Mouse (Mus musculus) thymus, postnatal 10 days (tissue): ENCODE data around the gene Cspg4.
"Not testable (repeated sequence)": the region's sequence is repeated elsewhere in the genome, so short reads cannot be mapped to it uniquely, and the experiment has no call there.

Source experiments
- DNase-seq, 2 experiments: peaks; one replicate each; pipeline ENCODE4 v3.0.0; 2021; ENCODE audit warnings: low spot score in 2 of 2

Gene Cspg4

GRCm38 (mm10) chr9:56926387-56926786 is 61.6 kb downstream of the Cspg4 start:
- DNase-seq, result no peak

- peak; percentile 17 to 34 for DNase-seq
Measured at GRCm38 (mm10) chr9:56927191-56928012, 62.6 kb downstream of the Cspg4 start.

DNA sequence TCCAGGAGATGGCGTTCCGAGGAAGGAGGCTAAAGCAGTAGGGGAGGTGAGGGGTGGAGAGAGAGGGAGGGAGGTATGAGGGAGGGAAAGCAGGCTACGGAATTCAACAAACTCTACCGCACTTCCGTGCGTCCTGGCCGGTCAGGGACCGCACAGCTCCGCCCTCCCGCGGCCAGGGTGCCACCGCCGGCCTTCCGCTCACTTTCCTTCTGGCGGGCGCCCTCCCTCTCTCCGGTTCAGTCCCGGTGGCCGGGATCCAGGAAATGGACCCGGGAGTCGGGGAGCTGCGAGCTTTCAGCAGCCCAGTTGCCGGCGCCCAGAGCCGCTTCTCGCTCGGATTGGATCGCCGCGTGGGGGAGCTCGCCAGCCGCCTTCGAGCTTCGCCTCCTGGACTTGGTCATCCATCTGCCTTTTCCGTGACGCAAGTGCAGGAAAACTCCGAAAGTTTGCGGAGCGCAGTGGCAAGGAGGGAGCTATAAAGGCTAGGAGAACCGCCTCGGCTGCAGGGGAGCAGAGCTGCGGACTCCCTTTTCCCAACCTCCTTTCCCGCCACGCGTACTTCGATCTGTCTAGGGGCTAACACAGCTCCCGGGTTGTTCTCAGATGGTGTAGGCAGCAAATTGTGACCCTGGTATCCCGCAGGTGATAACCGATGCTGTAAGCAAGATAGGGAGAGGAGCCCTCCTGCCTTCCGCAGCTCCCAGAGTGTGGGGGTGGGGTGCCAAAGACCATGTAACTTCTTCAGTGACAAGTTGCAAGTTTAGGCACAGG is 63.4 kb downstream of the Cspg4 start, which contains the start of gene Snx33:
TSS of gene Snx33 (minus strand) at position 331 of the 771 bp plus-strand sequence.
- DNase-seq, result peak; percentile 68 to 82

DNA sequence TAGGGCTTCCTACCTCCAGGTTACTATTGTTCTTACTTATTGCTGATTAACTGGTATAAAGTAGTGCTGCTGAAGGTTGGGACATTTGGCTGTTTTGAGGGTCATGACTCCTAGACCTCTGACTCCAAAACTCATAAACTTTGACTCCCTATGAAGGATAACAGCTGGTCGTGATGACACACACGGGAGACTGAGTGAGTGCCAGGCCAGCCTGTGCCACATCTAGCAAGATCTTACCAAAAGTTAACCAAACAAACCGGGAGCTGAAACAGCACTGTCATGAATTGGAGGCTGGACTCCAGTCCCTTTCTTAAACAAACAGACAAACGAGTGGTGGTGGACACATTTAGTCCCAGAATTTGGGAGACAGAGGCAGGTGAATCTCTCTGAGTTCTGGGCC is 64.7 kb downstream of the Cspg4 start:
- DNase-seq, result no peak

DNA sequence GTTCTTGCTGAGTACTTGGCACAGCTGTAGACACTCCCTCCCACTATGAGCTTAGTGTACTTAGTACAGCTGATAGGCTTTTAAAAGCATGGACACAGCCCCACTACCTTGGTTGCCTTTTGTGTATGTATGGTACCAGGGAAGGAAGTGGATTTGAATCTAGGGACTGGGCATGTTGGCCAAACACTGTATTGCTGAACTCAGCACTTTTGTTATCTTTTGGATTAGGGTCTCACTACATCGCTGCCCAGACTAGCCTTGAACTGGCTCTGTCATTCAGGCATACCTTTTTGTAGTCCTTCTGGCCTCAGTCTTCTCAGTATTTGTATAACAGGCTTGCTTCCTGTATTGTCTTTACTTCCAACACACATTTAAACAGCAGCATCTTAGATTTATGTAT is 65.7 kb downstream of the Cspg4 start:
- DNase-seq, result no peak

DNA sequence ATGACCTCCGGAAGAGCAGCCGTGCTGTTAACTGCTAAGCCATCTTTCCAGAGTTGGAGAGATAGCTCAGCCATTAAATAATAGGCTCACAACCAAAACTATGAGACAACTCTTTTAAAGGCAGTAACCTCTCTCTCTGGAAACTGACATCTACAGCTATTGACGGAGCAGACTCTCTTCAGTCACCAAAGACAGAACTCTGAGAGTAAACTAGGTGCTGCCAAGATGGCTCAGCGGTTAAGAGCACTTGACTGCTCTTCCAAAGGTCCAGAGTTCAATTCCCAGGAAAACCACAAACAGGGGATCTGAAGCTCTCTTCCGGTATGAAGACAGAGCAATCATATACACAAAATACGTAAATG is 72.0 kb downstream of the Cspg4 start:
- no peak for DNase-seq

- DNase-seq, result peak; percentile 88 to 90
Measured at GRCm38 (mm10) chr9:56937223-56938160, 72.7 kb downstream of the Cspg4 start, which contains the start of gene Imp3. Gene Imp3 (plus strand): TSS chr9:56937475.

DNA sequence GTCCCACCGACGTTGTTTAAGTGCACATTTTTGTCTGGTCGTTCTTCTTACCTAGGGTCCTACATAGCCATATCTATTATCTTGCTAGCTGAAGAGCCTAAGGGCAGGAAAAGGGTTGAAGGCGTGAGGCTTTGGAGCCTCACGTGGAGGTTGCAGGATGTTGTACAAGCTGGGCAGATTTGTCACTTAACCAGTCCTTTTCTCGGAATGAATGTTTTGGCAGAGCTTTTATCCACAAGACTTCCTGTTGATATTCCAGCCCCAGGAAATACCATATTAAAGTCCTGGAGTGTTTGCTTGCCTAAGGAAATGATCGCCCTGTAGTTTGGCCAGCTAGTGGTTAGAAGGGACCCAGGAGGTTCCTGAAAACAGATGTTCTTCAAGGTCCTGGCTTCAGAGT is 73.5 kb downstream of the Cspg4 start:
- DNase-seq, result no peak

- DNase-seq, result peak in 1 of 2 experiments; percentile 66
Measured at GRCm38 (mm10) chr9:56947481-56947880, 82.6 kb downstream of the Cspg4 start.

DNA sequence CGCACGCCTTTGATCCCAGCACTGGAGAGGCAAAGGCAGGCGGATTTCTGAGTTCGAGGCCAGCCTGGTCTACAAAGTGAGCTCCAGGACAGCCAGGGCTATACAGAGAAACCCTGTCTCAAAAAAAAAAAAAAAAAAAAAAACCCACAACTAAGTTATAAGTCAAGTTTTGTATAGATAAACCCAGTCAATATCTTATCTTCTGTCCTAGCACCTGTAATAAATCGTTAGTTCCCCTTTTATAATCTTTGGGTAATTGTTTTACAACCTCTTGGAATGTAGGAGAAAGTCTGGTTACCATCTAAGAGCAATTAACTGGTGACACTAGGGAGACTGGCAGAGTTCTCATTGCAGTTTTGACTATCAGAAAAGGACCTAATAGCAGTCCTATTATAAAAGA is 83.9 kb downstream of the Cspg4 start:
- DNase-seq, result not testable (repeated sequence)
